Mouse (Mus musculus) liver, adult 2 months (tissue): ENCODE data around the gene Utrn.

Experiments used
- CTCF ChIP-seq: fragments of 200-500 bp; IDR thresholded peaks from 2 replicates; pipeline ENCODE4 v1.5.1; 2011; ENCODE audit warnings: low read depth, low read length, control low read depth
- POLR2A ChIP-seq: fragments of 200-500 bp; IDR thresholded peaks from 2 replicates; pipeline ENCODE4 v1.6.1; 2011; ENCODE audit warnings: low read length, control low read depth; ENCODE audit not compliant: insufficient read depth; ENCODE audit errors: extremely low read depth

DNA sequence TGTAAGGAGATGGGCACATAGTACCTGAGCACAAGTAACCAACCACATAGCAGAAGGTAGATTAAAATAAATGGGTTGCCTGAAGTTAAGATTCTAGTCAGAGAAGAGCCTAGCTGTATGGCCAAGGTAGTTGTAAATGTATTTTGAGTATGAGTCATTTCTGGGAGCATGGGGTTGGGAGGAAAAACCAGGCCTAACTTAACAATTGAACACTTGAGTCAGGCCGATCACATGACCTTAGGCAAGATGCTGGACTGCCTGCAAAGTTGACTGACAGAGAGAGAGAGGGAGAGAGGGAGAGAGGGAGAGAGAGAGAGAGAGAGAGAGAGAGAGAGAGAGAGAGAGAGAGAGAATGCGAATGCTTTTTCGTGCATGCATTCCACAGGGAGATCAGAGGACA, 7.3 kb upstream of the Utrn start:
- TF ChIP-seq CTCF (no peak), POLR2A (no peak)
